Mouse (Mus musculus) WW6 (cell line): ENCODE data around the gene Hoxa3.

Experiments used
- DNase-seq: peaks from one replicate; pipeline ENCODE4 v3.0.0-alpha.2; 2013; ENCODE audit warnings: low read depth, low spot score

Hoxa3 gene

GRCm38 (mm10) chr6:52219234-52219942, 6.3 kb upstream of the Hoxa3 start:
- no peak for DNase-seq

- no peak for DNase-seq
Measured at GRCm38 (mm10) chr6:52218643-52219215, 5.6 kb upstream of the Hoxa3 start.

GRCm38 (mm10) chr6:52217895-52218642, 4.9 kb upstream of the Hoxa3 start:
- DNase-seq: no peak

GRCm38 (mm10) chr6:52217459-52217768, 4.3 kb upstream of the Hoxa3 start:
- no peak for DNase-seq

GRCm38 (mm10) chr6:52216691-52217458, 3.7 kb upstream of the Hoxa3 start:
- no peak for DNase-seq

GRCm38 (mm10) chr6:52215771-52216535, 2.8 kb upstream of the Hoxa3 start:
- DNase-seq: no peak

- no peak for DNase-seq
Measured at GRCm38 (mm10) chr6:52215070-52215469, 1.9 kb upstream of the Hoxa3 start.

GRCm38 (mm10) chr6:52214271-52214670, 1.1 kb upstream of the Hoxa3 start:
- DNase-seq: no peak

GRCm38 (mm10) chr6:52212556-52213118, 499 bp downstream of the Hoxa3 start:
- no peak for DNase-seq

- DNase-seq: no peak
Measured at GRCm38 (mm10) chr6:52211961-52212360, 1.2 kb downstream of the Hoxa3 start.

GRCm38 (mm10) chr6:52211170-52211935, 1.8 kb downstream of the Hoxa3 start:
- no peak for DNase-seq

- DNase-seq: no peak
Measured at GRCm38 (mm10) chr6:52209685-52210046, 3.5 kb downstream of the Hoxa3 start.

- no peak for DNase-seq
Measured at GRCm38 (mm10) chr6:52208868-52209684, 4.1 kb downstream of the Hoxa3 start.

- DNase-seq: no peak
Measured at GRCm38 (mm10) chr6:52208072-52208867, 4.9 kb downstream of the Hoxa3 start, which contains the start of gene Hoxa6. Hoxa6 (minus strand) TSS chr6:52208722.

- no peak for DNase-seq
Measured at GRCm38 (mm10) chr6:52207684-52207976, 5.5 kb downstream of the Hoxa3 start.

- DNase-seq: no peak
Measured at GRCm38 (mm10) chr6:52206882-52207683, 6.1 kb downstream of the Hoxa3 start.

- no peak for DNase-seq
Measured at GRCm38 (mm10) chr6:52205638-52206621, 7.2 kb downstream of the Hoxa3 start.
